Mouse (Mus musculus): ENCODE results near the gene Klf1. TPM values are rescaled to one million over a fixed set of nuclear protein-coding genes. Genes with fewer than 3 reads are reported as not detected.

Klf1 gene
- total RNA-seq, 2 experiments from 2014 or later = not detected

DNA sequence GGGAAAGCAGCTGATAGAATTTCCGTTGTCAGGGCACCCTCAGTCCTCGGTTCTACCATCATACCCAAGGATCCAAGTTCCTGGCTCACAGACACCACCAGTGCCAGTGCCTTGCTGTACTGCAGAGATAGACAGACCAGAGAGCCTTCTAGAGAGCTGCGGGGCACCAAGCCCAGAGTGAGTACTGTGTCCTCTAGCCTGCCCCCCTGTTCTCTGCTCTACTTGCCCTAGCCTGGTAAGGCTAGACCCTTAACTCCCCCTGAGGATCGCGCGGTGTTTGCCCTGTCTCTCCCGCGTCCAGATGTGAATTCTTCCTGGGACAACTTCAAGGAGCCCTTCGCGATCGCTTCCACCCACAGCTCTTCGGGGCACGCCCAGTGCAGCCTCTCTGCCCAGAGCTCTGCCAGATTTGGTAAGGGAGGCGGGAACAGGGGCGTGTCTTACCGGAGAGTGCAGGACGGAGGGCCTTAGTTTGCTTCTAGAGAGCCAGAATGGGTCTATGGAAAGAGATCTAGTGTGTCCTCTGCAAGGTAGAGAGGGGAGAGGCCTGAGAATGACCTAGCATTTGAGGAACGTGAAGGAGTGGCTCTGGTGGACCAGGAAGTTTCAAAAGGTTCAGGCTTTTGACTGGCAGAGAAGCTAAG, 51.0 kb downstream of the Klf1 start:
- DNase-seq (ENCODE audit: extremely low spot score in 1 of 2, low spot score in 2 of 2) = no peak
- intact Hi-C loops (cut with DNase I) = no loop called here

Small RNAs within 50 kb of the gene (microRNA-seq; reads per million reads assigned to microRNA genes)
- gene Gm24197 = 5.7 reads per million, percentile 20 among the genes with 10 or more reads in this experiment
- gene Mir7069 = 17.0 reads per million, percentile 37 among the genes with 10 or more reads in this experiment

Other genes starting within 250 kb of the Klf1 start
- gene Ier2, start 239.1 kb upstream of the Klf1 start, total RNA-seq (2021) = 10 to 100 TPM; 10.9 to 12.3 TPM
- 100 to 1,000 TPM; 103 to 106 TPM for gene Trmt1, start 215.6 kb upstream of the Klf1 start, total RNA-seq (2021)
- 10 to 100 TPM; 77.0 to 77.9 TPM for gene Nacc1, start 214.1 kb upstream of the Klf1 start, total RNA-seq (2021)
- gene Lyl1, start 200.5 kb upstream of the Klf1 start, total RNA-seq (2021) = 1 to 10 TPM; 4.3 to 4.5 TPM
- under 1 TPM in 1 of 2 experiments, not detected in 1; 0.51 TPM for gene G430095P16Rik, start 178.9 kb upstream of the Klf1 start, total RNA-seq (2021)
- gene Nfix, start 101.6 kb upstream of the Klf1 start, total RNA-seq (2021) = 100 to 1,000 TPM; 397 to 441 TPM
- 1 to 10 TPM; 7.4 to 8.3 TPM for gene Dand5, start 79.1 kb upstream of the Klf1 start, total RNA-seq (2021)
- 10 to 100 TPM; 20.6 to 21.3 TPM for gene Gadd45gip1, start 70.4 kb upstream of the Klf1 start, total RNA-seq (2021)
- 10 to 100 TPM; 57.0 to 60.1 TPM for gene Rad23a, start 61.3 kb upstream of the Klf1 start, total RNA-seq (2021)
- 100 to 1,000 TPM; 455 to 481 TPM for gene Calr, start 55.0 kb upstream of the Klf1 start, total RNA-seq (2021)
- 10 to 100 TPM; 59.5 to 65.8 TPM for gene Farsa, start 44.9 kb upstream of the Klf1 start, total RNA-seq (2021)
- gene Syce2, start 29.8 kb upstream of the Klf1 start, total RNA-seq (2021) = 10 to 100 TPM; 19.3 to 22.8 TPM
- 10 to 100 TPM; 29.4 to 36.6 TPM for gene Gcdh, start 8.0 kb upstream of the Klf1 start, total RNA-seq (2021)
- 1 to 10 TPM; 2.5 to 2.9 TPM for gene Dnase2a, start 6.6 kb downstream of the Klf1 start, total RNA-seq (2021)
- 100 to 1,000 TPM; 183 to 187 TPM for gene Mast1, start 35.4 kb downstream of the Klf1 start, total RNA-seq (2021)
- gene Rtbdn, start 45.1 kb downstream of the Klf1 start, total RNA-seq (2021) = 1 to 10 TPM; 4.2 to 4.6 TPM
- gene Gm49661, start 67.5 kb downstream of the Klf1 start, total RNA-seq (2021) = not detected
- 100 to 1,000 TPM; 507 to 518 TPM for gene Prdx2, start 67.7 kb downstream of the Klf1 start, total RNA-seq (2021)
- gene Rnaseh2a, start 67.8 kb downstream of the Klf1 start, total RNA-seq (2021) = 10 to 100 TPM; 41.0 to 44.2 TPM
- gene Junb, start 76.8 kb downstream of the Klf1 start, total RNA-seq (2021) = 10 to 100 TPM; 29.9 to 33.0 TPM
- 10 to 100 TPM; 13.4 to 13.9 TPM for gene Hook2, start 88.7 kb downstream of the Klf1 start, total RNA-seq (2021)
- not detected for gene Best2, start 112.6 kb downstream of the Klf1 start, total RNA-seq (2021)
- gene Asna1, start 123.4 kb downstream of the Klf1 start, total RNA-seq (2021) = 100 to 1,000 TPM; 111 to 113 TPM
- gene Trir, start 124.9 kb downstream of the Klf1 start, total RNA-seq (2021) = 100 to 1,000 TPM; 139 to 145 TPM
- 100 to 1,000 TPM; 168 to 193 TPM for gene Tnpo2, start 135.0 kb downstream of the Klf1 start, total RNA-seq (2021)
- 10 to 100 TPM; 60.1 to 63.5 TPM for gene Fbxw9, start 158.1 kb downstream of the Klf1 start, total RNA-seq (2021)
- gene Gm5741, start 166.1 kb downstream of the Klf1 start, total RNA-seq (2021) = not detected
- gene Dhps, start 169.8 kb downstream of the Klf1 start, total RNA-seq (2021) = 10 to 100 TPM; 72.3 to 78.4 TPM
- 10 to 100 TPM; 54.3 to 60.4 TPM for gene Wdr83os, start 178.8 kb downstream of the Klf1 start, total RNA-seq (2021)
- gene Wdr83, start 179.4 kb downstream of the Klf1 start, total RNA-seq (2021) = 10 to 100 TPM; 24.8 to 28.9 TPM
- gene Man2b1, start 181.3 kb downstream of the Klf1 start, total RNA-seq (2021) = 10 to 100 TPM; 35.6 to 37.2 TPM
- gene Zfp791, start 221.2 kb downstream of the Klf1 start, total RNA-seq (2021) = 1 to 10 TPM; 5.6 to 6.0 TPM
- not detected for gene Cks1brt, start 250.0 kb downstream of the Klf1 start, total RNA-seq (2021)

Measured in left cerebral cortex, postnatal 10 days (tissue).